Mouse (Mus musculus) liver, embryonic 11.5 days (tissue): ENCODE measurements around the gene Prkar2a. TPM values are rescaled to one million over a fixed set of nuclear protein-coding genes. Genes with fewer than 3 reads are reported as not detected.

Experiments
- ATAC-seq: fragments of 200-750 bp; cut with Nextera tagmentation; replicated peaks from 2 replicates; pipeline ENCODE4 v1.8.0; 2017; ENCODE audit warnings: moderate number of reproducible peaks, mild to moderate bottlenecking, moderate TSS enrichment, moderate library complexity; ENCODE audit not compliant: low FRiP score
- DNase-seq: peaks from one replicate; pipeline ENCODE4 v3.0.0-alpha.2; 2017; ENCODE audit warnings: low spot score
- H3K27ac ChIP-seq: fragments of 300-500 bp; sonication (generic); 2 replicates; pipeline ENCODE4 v1.5.1; 2014; ENCODE audit warnings: mild to moderate bottlenecking, low read depth, low read length, control low read depth
- H3K27me3 ChIP-seq: fragments of 300-500 bp; sonication (generic); replicated peaks from 2 replicates; pipeline ENCODE4 v1.6.1; 2014; ENCODE audit warnings: low read length, mixed read lengths; ENCODE audit not compliant: control insufficient read depth, insufficient read depth
- H3K36me3 ChIP-seq: fragments of 300-500 bp; sonication (generic); 2 replicates; pipeline ENCODE4 v1.6.1; 2014; ENCODE audit warnings: mild to moderate bottlenecking, low read length, moderate library complexity, mixed read lengths; ENCODE audit not compliant: control insufficient read depth, insufficient read depth
- H3K4me1 ChIP-seq: fragments of 300-500 bp; sonication (generic); replicated peaks from 2 replicates; pipeline ENCODE4 v1.6.1; 2014; ENCODE audit warnings: low read length, mixed read lengths; ENCODE audit not compliant: control insufficient read depth, insufficient read depth
- H3K4me2 ChIP-seq: fragments of 300-500 bp; sonication (generic); 2 replicates; pipeline ENCODE4 v1.6.1; 2014; ENCODE audit warnings: mild to moderate bottlenecking, control low read depth, moderate library complexity
- H3K4me3 ChIP-seq: fragments of 300-500 bp; sonication (generic); 2 replicates; pipeline ENCODE4 v1.5.1; 2014; ENCODE audit warnings: low read depth, low read length, control low read depth
- H3K9ac ChIP-seq: fragments of 300-500 bp; sonication (generic); 2 replicates; pipeline ENCODE4 v1.6.1; 2014; ENCODE audit warnings: low read depth, low read length, control low read depth
- H3K9me3 ChIP-seq: fragments of 300-500 bp; sonication (generic); 2 replicates; pipeline ENCODE4 v1.6.1; 2016; ENCODE audit warnings: low read length, inconsistent platforms, mixed read lengths; ENCODE audit not compliant: control insufficient read depth
- WGBS: fragments of 180-500 bp; shearing (Covaris S2); extraction: QIAGEN DNeasy Blood & Tissue Kit; methylation state at CpG from one replicate; pipeline ENCODE4 v1.1.7; 2014; 5-methylcytosine and 5-hydroxymethylcytosine counted together
- polyA plus RNA-seq: library from polyadenylated mRNA; unstranded; fragments of >200 nt; fragmentation: Nextera tagmentation; extraction: Ambion mirVana; gene quantifications from 2 replicates; pipeline ENCODE4 v1.2.1, GENCODE M21; 2014

The Prkar2a gene
- polyA plus RNA-seq, 1 experiment from 2014 or later, result 23.8 TPM

DNA sequence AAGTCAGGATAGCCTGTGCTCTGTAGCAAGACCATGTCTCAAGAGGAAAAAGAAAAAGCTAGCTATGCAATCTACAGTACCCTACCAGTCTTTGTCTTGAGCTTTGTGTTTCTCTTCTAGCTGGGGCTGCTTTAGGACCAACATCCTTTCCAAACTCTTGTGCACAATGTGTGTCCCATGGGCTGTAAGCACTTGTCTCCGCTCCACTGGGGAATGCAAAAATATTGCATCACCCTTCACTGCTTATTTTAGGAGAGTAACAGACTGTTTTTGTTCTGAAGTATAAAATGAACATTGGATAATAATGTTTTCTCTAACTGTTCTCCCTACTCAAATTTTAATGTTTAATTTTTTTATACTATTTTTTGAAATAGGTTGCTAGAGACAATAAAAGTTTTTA is 97.4 kb downstream of the Prkar2a start:
- Histone ChIP-seq H3K36me3 (peaks cover 3% of the 10 kb centered on the region; the same call in 1 of the 2 replicates), H3K9ac (no peak overlapping the region), H3K4me2 (no peak overlapping the region), H3K4me1 (peaks cover 36% of the 10 kb centered on the region), H3K27ac (no peak overlapping the region), H3K4me3 (no peak overlapping the region), H3K27me3 (no peaks in the 10 kb centered on the region), H3K9me3 (no peaks in the 10 kb centered on the region)
- ATAC-seq, result no peak
- WGBS, result 88% methylated on average over 1 of the region's 1 CpGs
- no peak for DNase-seq

DNA sequence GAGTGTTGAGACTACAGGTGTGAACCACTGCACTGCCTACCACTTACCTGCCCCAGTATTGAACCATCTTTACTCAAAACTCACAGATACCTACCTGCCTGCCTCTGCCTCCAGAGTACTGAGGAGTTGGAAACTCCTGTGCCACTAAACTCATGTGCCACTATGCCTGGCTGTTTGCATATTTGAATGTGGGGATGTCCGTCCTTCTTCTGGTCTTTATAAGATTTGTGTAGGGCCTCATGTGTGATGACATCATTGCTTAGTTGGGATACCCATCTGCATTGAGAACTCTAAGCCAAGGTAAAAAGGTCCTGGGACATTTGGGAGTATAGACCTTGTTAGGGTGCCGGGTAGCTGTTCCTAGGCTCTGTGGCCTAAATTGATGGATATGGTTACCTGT is 98.0 kb downstream of the Prkar2a start:
- Histone ChIP-seq H3K36me3 (peaks cover 3% of the 10 kb centered on the region; the same call in 1 of the 2 replicates), H3K9me3 (no peaks in the 10 kb centered on the region), H3K27ac (no peak overlapping the region), H3K4me1 (peaks cover 38% of the 10 kb centered on the region), H3K27me3 (no peaks in the 10 kb centered on the region), H3K4me2 (no peak overlapping the region), H3K4me3 (no peak overlapping the region), H3K9ac (no peak overlapping the region)
- DNase-seq (no peak), ATAC-seq (no peak)
- WGBS, result 95% methylated on average over 2 of the region's 2 CpGs

GRCm38 (mm10) chr9:108788713-108789112 is 99.6 kb downstream of the Prkar2a start:
- H3K4me3 ChIP-seq, result no peak overlapping the region
- no peak overlapping the region for H3K4me2 ChIP-seq
- peaks cover 41% of the 10 kb centered on the region for H3K4me1 ChIP-seq
- H3K36me3 ChIP-seq, result peaks cover 3% of the 10 kb centered on the region; the same call in 1 of the 2 replicates
- DNase-seq (no peak), ATAC-seq (no peak)
- no peak overlapping the region for H3K27ac ChIP-seq
- no peaks in the 10 kb centered on the region for H3K27me3 ChIP-seq
- no peak overlapping the region for H3K9ac ChIP-seq
- H3K9me3 ChIP-seq, result no peaks in the 10 kb centered on the region
- 79% methylated on average over 3 of the region's 3 CpGs for WGBS

DNA sequence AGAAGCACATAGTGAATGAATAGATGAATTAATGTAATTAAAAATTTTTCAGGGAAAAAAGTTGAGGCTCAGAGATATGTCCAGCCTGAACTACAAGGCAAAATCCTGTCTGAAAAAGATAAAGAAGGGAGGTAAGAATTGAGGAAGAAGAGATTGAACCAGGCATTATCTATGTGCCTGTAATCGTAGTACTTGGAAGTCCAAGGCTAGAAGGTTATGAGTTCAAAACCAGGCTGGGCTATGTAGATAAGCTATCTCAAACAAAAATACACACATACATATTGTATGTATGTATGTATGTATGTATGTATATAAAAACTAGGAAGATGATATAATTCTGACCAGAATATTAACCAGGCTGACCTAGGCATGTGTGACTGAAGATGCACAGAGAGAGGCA is 103.2 kb downstream of the Prkar2a start:
- Histone ChIP-seq H3K9ac (no peak overlapping the region), H3K4me3 (no peak overlapping the region), H3K36me3 (peaks cover 14% of the 10 kb centered on the region), H3K27ac (no peak overlapping the region), H3K4me2 (no peak overlapping the region), H3K27me3 (no peaks in the 10 kb centered on the region), H3K4me1 (peaks cover 56% of the 10 kb centered on the region), H3K9me3 (no peaks in the 10 kb centered on the region)
- DNase-seq, result no peak
- 39% methylated on average over 1 of the region's 1 CpGs for WGBS
- ATAC-seq, result peak; percentile 35

DNA sequence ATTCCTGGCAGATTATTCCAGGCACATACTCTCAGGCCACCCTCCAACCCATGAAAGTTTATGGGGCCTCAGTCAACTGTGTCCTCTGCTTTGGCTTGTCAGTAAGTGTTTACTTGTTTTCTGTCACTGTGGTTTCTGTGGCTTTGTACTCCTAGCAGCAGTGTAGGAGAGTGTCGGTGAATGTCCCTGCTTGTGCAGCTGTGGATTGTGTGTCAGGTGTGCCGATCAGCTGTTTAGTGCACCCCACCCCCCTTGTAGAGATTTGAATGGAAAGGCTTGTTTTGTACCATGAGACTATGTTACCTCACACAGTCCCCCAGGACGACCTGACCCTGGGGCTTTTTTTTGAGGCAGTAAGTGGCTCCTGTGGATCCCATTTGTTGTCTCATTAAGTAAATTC is 103.6 kb downstream of the Prkar2a start:
- no peak for ATAC-seq
- no peak for DNase-seq
- Histone ChIP-seq H3K4me3 (no peak overlapping the region), H3K4me1 (peaks cover 56% of the 10 kb centered on the region), H3K4me2 (no peak overlapping the region), H3K9me3 (no peaks in the 10 kb centered on the region), H3K9ac (0 out of 2 replicates have a peak overlapping the region, but pooled peaks have one; percentile 1), H3K27ac (no peak overlapping the region), H3K36me3 (peaks cover 16% of the 10 kb centered on the region), H3K27me3 (no peaks in the 10 kb centered on the region)
- WGBS, result 50% methylated on average over 3 of the region's 3 CpGs

- DNase-seq, result no peak
- H3K4me1 ChIP-seq, result peaks cover 48% of the 10 kb centered on the region
- peaks cover 36% of the 10 kb centered on the region for H3K36me3 ChIP-seq
- ATAC-seq, result no peak
- WGBS, result 72% methylated on average over 2 of the region's 2 CpGs
- H3K9ac ChIP-seq, result no peak overlapping the region
- peak overlapping the region; percentile 27 for H3K27ac ChIP-seq
- peak overlapping the region; percentile 62 for H3K4me2 ChIP-seq
- no peak overlapping the region for H3K4me3 ChIP-seq
- no peaks in the 10 kb centered on the region for H3K9me3 ChIP-seq
- H3K27me3 ChIP-seq, result no peaks in the 10 kb centered on the region
Measured at GRCm38 (mm10) chr9:108795281-108795680, 106.2 kb downstream of the Prkar2a start.

DNA sequence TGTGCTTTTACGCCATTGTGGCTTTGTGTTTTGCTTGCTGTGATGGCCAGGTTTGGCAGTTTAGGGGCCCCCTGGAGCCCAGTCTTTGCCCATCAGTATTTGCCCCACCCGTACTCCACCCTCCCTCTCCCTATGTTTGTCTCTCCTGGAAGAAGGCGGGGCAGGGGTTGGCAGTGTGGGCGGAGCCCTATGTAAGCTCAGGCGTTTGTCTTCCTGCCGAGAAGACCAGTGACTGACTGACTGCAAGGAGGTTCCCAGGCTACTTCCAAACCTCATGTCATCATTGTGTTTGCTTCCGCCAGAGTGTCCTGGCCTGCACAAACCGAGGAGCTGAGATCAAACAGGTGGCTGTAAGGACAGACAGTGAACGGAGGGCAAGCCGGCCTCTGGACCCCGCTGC is 106.6 kb downstream of the Prkar2a start:
- Histone ChIP-seq H3K4me3 (peak overlapping the region; percentile 31), H3K4me1 (peaks cover 48% of the 10 kb centered on the region), H3K9ac (0 out of 2 replicates have a peak overlapping the region, but pooled peaks have one; percentile 45), H3K9me3 (no peaks in the 10 kb centered on the region), H3K4me2 (peak overlapping the region; percentile 62), H3K27me3 (no peaks in the 10 kb centered on the region), H3K36me3 (peaks cover 36% of the 10 kb centered on the region), H3K27ac (peak overlapping the region; percentile 27)
- WGBS, result 41% methylated on average over 11 of the region's 11 CpGs
- DNase-seq (peak; percentile 55), ATAC-seq (peak; percentile 94)

DNA sequence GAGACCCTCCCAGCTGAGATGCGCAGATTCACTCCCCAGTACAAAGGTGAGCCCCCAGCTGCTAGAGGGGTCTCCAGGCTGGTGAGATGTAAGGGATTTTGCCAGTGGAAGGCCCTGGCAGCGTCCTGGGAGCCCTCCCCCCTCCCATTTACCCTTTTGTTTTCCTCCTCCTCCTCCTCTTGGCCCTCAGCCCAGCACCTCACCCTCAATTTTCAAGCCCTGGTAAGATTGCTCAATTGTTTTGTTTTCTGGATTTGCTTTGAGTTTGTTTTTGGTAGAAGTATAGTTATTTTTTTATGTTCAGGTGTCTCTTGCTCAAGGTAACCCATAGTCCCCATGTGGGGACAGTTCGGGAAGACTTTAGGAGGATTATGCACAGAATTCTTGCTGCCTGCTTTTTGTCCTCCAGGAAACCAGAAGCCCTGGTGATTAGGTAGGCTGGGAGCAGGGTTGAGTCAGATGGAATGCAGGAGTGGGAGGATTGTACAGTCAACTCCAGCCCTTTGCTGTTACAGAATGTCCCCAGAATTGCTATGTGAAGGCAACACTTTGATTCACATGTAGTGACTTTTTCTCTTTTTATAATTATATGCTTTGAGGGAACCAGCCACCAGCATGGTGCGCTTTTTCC is 107.4 kb downstream of the Prkar2a start:
- no peak for ATAC-seq
- Histone ChIP-seq H3K36me3 (peaks cover 36% of the 10 kb centered on the region), H3K4me3 (peak overlapping the region; percentile 31), H3K27ac (peak overlapping the region; percentile 27; the same call in 1 of the 2 replicates), H3K4me2 (peak overlapping the region; percentile 62), H3K4me1 (peaks cover 44% of the 10 kb centered on the region), H3K27me3 (no peaks in the 10 kb centered on the region), H3K9me3 (no peaks in the 10 kb centered on the region), H3K9ac (0 out of 2 replicates have a peak overlapping the region, but pooled peaks have one; percentile 45)
- 90% methylated on average over 4 of the region's 4 CpGs for WGBS
- no peak for DNase-seq

DNA sequence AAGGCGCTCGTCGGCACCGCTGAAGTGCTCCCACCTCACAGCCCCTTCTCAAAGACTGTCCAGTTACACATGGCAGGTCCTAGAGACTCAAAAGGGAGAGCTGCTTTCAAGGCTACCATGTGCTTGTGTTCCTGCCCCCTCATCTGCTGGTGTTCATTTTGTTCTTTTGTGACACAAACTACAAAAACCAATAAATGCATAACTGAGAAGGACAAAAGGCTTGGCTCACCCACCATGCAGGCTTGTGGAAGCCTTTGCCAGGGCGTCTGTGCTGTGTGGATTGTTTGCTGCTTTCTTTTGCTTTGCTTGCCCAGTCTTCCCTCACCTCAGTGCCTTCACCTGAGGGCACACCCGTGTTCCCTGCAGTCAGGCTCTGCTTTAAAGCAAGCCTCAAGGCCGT is 108.4 kb downstream of the Prkar2a start:
- H3K27ac ChIP-seq, result no peak overlapping the region
- no peaks in the 10 kb centered on the region for H3K9me3 ChIP-seq
- H3K36me3 ChIP-seq, result peaks cover 36% of the 10 kb centered on the region
- H3K4me2 ChIP-seq, result no peak overlapping the region
- no peaks in the 10 kb centered on the region for H3K27me3 ChIP-seq
- 91% methylated on average over 7 of the region's 7 CpGs for WGBS
- DNase-seq (no peak), ATAC-seq (no peak)
- peaks cover 34% of the 10 kb centered on the region for H3K4me1 ChIP-seq
- H3K4me3 ChIP-seq, result no peak overlapping the region
- H3K9ac ChIP-seq, result no peak overlapping the region
